22 mouse cellular contexts compared by ENCODE assay signal in the genomic region with DNA sequence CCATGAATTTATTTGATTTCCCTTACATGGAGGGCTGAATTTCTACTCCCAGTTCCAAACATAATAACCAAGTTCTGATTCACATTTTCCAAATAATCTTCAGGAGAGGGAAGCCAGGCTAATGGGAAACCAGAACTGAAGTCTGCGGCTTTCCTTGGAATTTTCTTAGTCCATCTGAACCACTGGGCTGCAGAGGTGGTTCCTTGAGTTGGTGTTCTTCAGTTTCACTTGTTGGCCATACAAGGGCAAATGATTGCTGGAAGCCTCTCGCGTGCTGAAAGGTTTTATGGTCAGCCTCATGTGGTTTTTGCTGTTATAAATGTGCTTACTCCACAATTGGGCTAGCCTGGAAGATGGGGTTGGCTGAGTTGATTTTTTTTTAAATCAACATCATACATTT. TPM values are rescaled to one million over a fixed set of nuclear protein-coding genes. Genes with fewer than 3 reads are reported as not detected.
DNase-seq lines count a peak whose midpoint lies in the region; ATAC-seq and TF ChIP-seq lines count a peak whose summit lies in the region.
"Had no signal": no experiment of that assay in that cellular context is flagged by ENCODE, and none has a peak within 500 bp of the region (broad histone marks: within the 10 kb centered on the region; RNA-seq: fewer than 3 reads in every experiment).

No protein-coding gene starts in this region.

- ATAC-seq in embryonic facial prominence, embryonic 14.5 days (ENCODE audit: low read depth) = no peak
- ATAC-seq: forebrain, embryonic 13.5 days; forebrain, embryonic 16.5 days had no signal

- no peaks in the 10 kb centered on the region for H3K9me3 ChIP-seq in embryonic facial prominence, embryonic 14.5 days (ENCODE audit: control insufficient read depth, low read length)
- no peaks in the 10 kb centered on the region for H3K9me3 ChIP-seq in embryonic facial prominence, embryonic 10.5 days
- H3K9me3 ChIP-seq in forebrain, embryonic 10.5 days = no peaks in the 10 kb centered on the region
- H3K9me3 ChIP-seq: embryonic facial prominence, embryonic 13.5 days; forebrain, embryonic 13.5 days; G1E; hindbrain, embryonic 12.5 days; hindbrain, embryonic 15.5 days had no signal

- H3ac ChIP-seq in myocyte (ENCODE audit: control insufficient read depth, insufficient read length) = no peak overlapping the region

- no peak overlapping the region for H3K4me3 ChIP-seq in embryonic facial prominence, embryonic 14.5 days (ENCODE audit: low read depth, low read length)
- H3K4me3 ChIP-seq in embryonic facial prominence, embryonic 10.5 days = no peak overlapping the region
- no peak overlapping the region for H3K4me3 ChIP-seq in embryonic fibroblast, embryonic 13.5 days (ENCODE audit: insufficient read depth, low read length)
- H3K4me3 ChIP-seq in myocyte = no peak overlapping the region
- no peak overlapping the region for H3K4me3 ChIP-seq in forebrain, embryonic 10.5 days
- H3K4me3 ChIP-seq: embryonic facial prominence, embryonic 13.5 days; forebrain, embryonic 13.5 days; heart, adult 2 months; hindbrain, embryonic 12.5 days; hindbrain, embryonic 15.5 days had no signal

- H3K27ac ChIP-seq in embryonic facial prominence, embryonic 14.5 days (replicated peaks; ENCODE audit: low read depth, low read length) = no peak overlapping the region
- H3K27ac ChIP-seq in embryonic facial prominence, embryonic 10.5 days (replicated peaks) = no peak overlapping the region
- peak overlapping the region; percentile 97 for H3K27ac ChIP-seq in embryonic fibroblast, embryonic 13.5 days (ENCODE audit: insufficient read depth, low read length)
- H3K27ac ChIP-seq in forebrain, embryonic 10.5 days = no peak overlapping the region
- H3K27ac ChIP-seq: embryonic facial prominence, embryonic 13.5 days; forebrain, embryonic 13.5 days; heart, adult 2 months; hindbrain, embryonic 12.5 days; hindbrain, embryonic 15.5 days had no signal

- no peaks in the 10 kb centered on the region for H3K27me3 ChIP-seq in embryonic facial prominence, embryonic 14.5 days (replicated peaks; ENCODE audit: control insufficient read depth, insufficient read depth, low read length)
- H3K27me3 ChIP-seq in embryonic facial prominence, embryonic 10.5 days (replicated peaks; ENCODE audit: low read depth, poor library complexity, severe bottlenecking) = no peaks in the 10 kb centered on the region
- no peaks in the 10 kb centered on the region for H3K27me3 ChIP-seq in myocyte (ENCODE audit: control insufficient read depth, insufficient read depth, insufficient read length)
- no peaks in the 10 kb centered on the region for H3K27me3 ChIP-seq in forebrain, embryonic 10.5 days (ENCODE audit: poor library complexity, severe bottlenecking)
- H3K27me3 ChIP-seq: embryonic facial prominence, embryonic 13.5 days; forebrain, embryonic 13.5 days; hindbrain, embryonic 12.5 days; hindbrain, embryonic 15.5 days had no signal

- peaks cover 50% of the 10 kb centered on the region for H3K79me2 ChIP-seq in myocyte (ENCODE audit: control insufficient read depth, insufficient read depth)

- H3K4me2 ChIP-seq in embryonic facial prominence, embryonic 14.5 days (ENCODE audit: low read depth, low read length) = no peak overlapping the region
- peak overlapping the region; percentile 8 for H3K4me2 ChIP-seq in myocyte (ENCODE audit: low read depth)
- H3K4me2 ChIP-seq: embryonic facial prominence, embryonic 13.5 days; forebrain, embryonic 13.5 days; heart, embryonic 11.5 days; hindbrain, embryonic 12.5 days; hindbrain, embryonic 15.5 days had no signal

- TF ChIP-seq CTCF in embryonic fibroblast, embryonic 13.5 days (IDR thresholded peaks at IDR 0.05; ENCODE audit: borderline replicate concordance, insufficient read depth, low read length) = no peak

- 86% methylated on average over 3 of the region's 3 CpGs for WGBS in embryonic facial prominence, embryonic 14.5 days
- 96% methylated on average over 3 of the region's 3 CpGs for WGBS in embryonic facial prominence, embryonic 10.5 days
- WGBS in forebrain, embryonic 10.5 days = 93% methylated on average over 3 of the region's 3 CpGs

- H3K9ac ChIP-seq in embryonic facial prominence, embryonic 14.5 days (ENCODE audit: low read depth, low read length) = no peak overlapping the region
- H3K9ac ChIP-seq: embryonic facial prominence, embryonic 13.5 days; forebrain, embryonic 13.5 days; hindbrain, embryonic 12.5 days; hindbrain, embryonic 15.5 days had no signal

- TF ChIP-seq POLR2A in embryonic fibroblast, embryonic 13.5 days (IDR thresholded peaks at IDR 0.05; ENCODE audit: low read depth, low read length) = no peak
- TF ChIP-seq POLR2A in myocyte (IDR thresholded peaks at IDR 0.05; ENCODE audit: insufficient read length, low read depth) = no peak

- H3K36me3 ChIP-seq in embryonic facial prominence, embryonic 14.5 days (ENCODE audit: control insufficient read depth, insufficient read depth, low read length) = peaks cover 58% of the 10 kb centered on the region
- H3K36me3 ChIP-seq in embryonic facial prominence, embryonic 10.5 days (replicated peaks) = peaks cover 70% of the 10 kb centered on the region
- H3K36me3 ChIP-seq in myocyte (ENCODE audit: control insufficient read depth, insufficient read depth) = peaks cover 33% of the 10 kb centered on the region
- peaks cover 76% of the 10 kb centered on the region for H3K36me3 ChIP-seq in forebrain, embryonic 10.5 days (replicated peaks)

- peak; percentile 77 for DNase-seq in embryonic facial prominence, embryonic 14.5 days (ENCODE audit: low spot score)
- DNase-seq in embryonic facial prominence, embryonic 10.5 days (ENCODE audit: low spot score) = no peak
- no peak for DNase-seq in forebrain, embryonic 10.5 days (ENCODE audit: extremely low spot score, low spot score)
- DNase-seq in kidney, postnatal 4 days = no peak
- DNase-seq: adrenal gland, adult 2 months; adrenal gland, postnatal 14 days; cerebellum, adult 11 months; cerebellum, adult 2 months; cerebellum, adult 9-11 months; cerebellum, postnatal 25 days; gastrocnemius, postnatal 10 days; gastrocnemius, postnatal 36 days; heart, adult 2 months had no signal

- H3K4me1 ChIP-seq in embryonic facial prominence, embryonic 14.5 days (ENCODE audit: control insufficient read depth, insufficient read depth, low read length) = peaks cover 14% of the 10 kb centered on the region
- H3K4me1 ChIP-seq in embryonic facial prominence, embryonic 10.5 days = peaks cover 17% of the 10 kb centered on the region
- no peaks in the 10 kb centered on the region for H3K4me1 ChIP-seq in embryonic fibroblast, embryonic 13.5 days (ENCODE audit: control insufficient read depth, insufficient read depth, low read length)
- peaks cover 21% of the 10 kb centered on the region for H3K4me1 ChIP-seq in forebrain, embryonic 10.5 days

TF ChIP-seq in myocyte, 11 proteins besides CTCF, POLR2A, EP300 and RAD21:
- TF ChIP-seq TCF3 (IDR thresholded peaks at IDR 0.05; ENCODE audit: insufficient read length, low read depth) (no peak), E2F4 (IDR thresholded peaks at IDR 0.05; ENCODE audit: insufficient read depth) (no peak), SRF (IDR thresholded peaks at IDR 0.05; ENCODE audit: control insufficient read depth, insufficient read length, low read depth) (peak; percentile 91)

RNA-seq across cellular contexts. Expression of a gene that starts 16.4 kb away (rescaled TPM):
- polyA plus RNA-seq in embryonic facial prominence, embryonic 14.5 days (2014; fragmentation: Nextera tagmentation; extraction: Ambion mirVana) = 33.8 and 34.7 TPM in 2 replicates
- polyA plus RNA-seq in embryonic facial prominence, embryonic 10.5 days (2016; fragmentation: Nextera tagmentation; extraction: Ambion mirVana) = 61.4 and 71.0 TPM in 2 replicates
- 24.0 and 25.5 TPM in 2 replicates for polyA plus RNA-seq in embryonic fibroblast, embryonic 13.5 days (2011; ENCODE audit: insufficient read length, low read depth, missing spikeins)
- 14.5 TPM for polyA plus RNA-seq in myocyte (2012; fragmentation: generic; extraction: Trizol)
- 56.4 and 58.7 TPM in 2 replicates for polyA plus RNA-seq in forebrain, embryonic 10.5 days (2016; fragmentation: Nextera tagmentation; extraction: Ambion mirVana)
